Mouse (Mus musculus) left cerebral cortex, adult 2 months (tissue): ENCODE data around the gene Fgf8. TPM values are rescaled to one million over a fixed set of nuclear protein-coding genes. Genes with fewer than 3 reads are reported as not detected.

Experiments
- DNase-seq, 2 experiments: peaks; one replicate each; pipeline ENCODE4 v3.0.0; 2021 to 2022; ENCODE audit warnings: low spot score in 2 of 2, mixed read lengths in 1 of 2; ENCODE audit errors: extremely low spot score in 1 of 2
- H3K27ac ChIP-seq: fragments of 200-600 bp; 2 replicates; pipeline ENCODE4 v1.8.1; 2022
- H3K4me3 ChIP-seq: fragments of 200-600 bp; 2 replicates; pipeline ENCODE4 v1.8.1; 2022
- CTCF ChIP-seq: fragments of 200-600 bp; IDR thresholded peaks from 2 replicates; pipeline ENCODE4 v1.8.1; 2022; ENCODE audit warnings: antibody characterized with exemption, mild to moderate bottlenecking, moderate library complexity
- intact Hi-C: fragments of 180-260 bp; cut with DNase I; formaldehyde crosslinking; loops from one replicate; pipeline ENCODE4 v1.15.1; 2025
- total RNA-seq, 2 experiments: library from RNA; stranded (reverse); gene quantifications; 2 replicates each; pipeline ENCODE4 v1.2.3; 2021

Fgf8 gene
- total RNA-seq, 2 experiments from 2014 or later: not detected

DNA sequence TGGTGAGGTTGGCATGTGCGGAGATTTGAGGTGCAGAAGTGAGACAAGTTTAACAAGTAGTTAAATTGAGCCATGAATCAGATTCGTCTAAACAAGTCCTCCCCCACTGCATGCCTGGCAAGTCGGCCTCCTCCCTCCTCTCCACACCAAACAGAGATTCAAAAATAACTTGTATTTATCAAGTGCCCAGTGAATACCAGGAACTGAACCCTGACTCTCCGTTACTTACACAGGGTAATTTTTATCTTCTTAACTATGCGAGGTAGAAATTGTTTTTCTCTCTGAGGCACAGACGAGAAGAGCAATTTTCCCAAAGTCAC lies 46.5 kb downstream of the Fgf8 start:
- intact Hi-C loops: no loop called here
- DNase-seq: no peak
- H3K4me3 ChIP-seq: no peak overlapping the region
- H3K27ac ChIP-seq: no peak overlapping the region
- no peak for TF ChIP-seq CTCF

DNA sequence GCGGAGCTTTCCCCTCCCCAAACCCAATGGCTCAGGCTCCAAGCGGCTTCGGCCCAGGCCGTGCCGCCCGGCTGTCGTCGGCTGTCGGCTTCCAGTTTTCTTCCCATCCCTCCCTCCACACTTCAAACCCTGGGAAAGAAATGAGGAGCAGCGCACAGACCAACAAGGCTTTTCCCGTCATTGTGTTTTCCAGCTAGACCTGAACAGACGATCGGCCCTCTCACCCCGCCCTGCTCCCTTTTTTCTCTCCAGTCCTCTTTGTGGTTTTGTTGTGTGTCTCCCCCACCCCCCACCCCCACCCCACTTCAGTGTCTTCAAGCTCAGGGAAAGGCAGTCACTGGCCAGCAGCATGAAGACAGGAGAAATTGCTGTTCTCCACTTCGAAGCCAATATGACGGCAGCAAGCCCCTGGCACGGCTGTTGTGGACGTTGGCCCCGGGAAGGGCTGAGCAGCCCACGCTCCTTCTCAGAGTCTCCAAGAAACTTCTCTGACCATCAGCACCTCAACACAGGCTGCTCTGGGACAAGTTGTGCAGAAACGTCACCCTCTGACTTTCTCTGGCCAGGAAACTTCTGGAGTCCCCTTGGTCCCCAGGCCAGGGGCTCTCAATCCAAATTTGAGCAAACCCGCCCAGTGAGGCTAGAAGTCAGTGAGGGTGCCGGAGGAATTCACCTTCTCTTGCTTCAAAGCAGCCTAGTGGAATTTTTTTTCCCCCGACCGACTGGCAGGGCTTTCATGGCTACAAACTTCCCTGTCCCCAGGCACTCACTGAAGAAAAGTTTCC lies 47.0 kb downstream of the Fgf8 start:
- intact Hi-C loops: no loop called here
- Histone ChIP-seq H3K4me3 (no peak overlapping the region), H3K27ac (no peak overlapping the region)
- no peak for DNase-seq
- no peak for TF ChIP-seq CTCF

- Histone ChIP-seq H3K4me3 (no peak overlapping the region), H3K27ac (no peak overlapping the region)
- DNase-seq: no peak
- no peak; the same call in 1 of the 2 replicates for TF ChIP-seq CTCF
- intact Hi-C loops: no loop called here
Measured at GRCm38 (mm10) chr19:45694056-45694455, 48.7 kb downstream of the Fgf8 start.

- TF ChIP-seq CTCF: no peak
- H3K27ac ChIP-seq: no peak overlapping the region
- intact Hi-C loops: no loop called here
- DNase-seq: peak; percentile 14 to 32
- H3K4me3 ChIP-seq: no peak overlapping the region
Measured at GRCm38 (mm10) chr19:45692211-45692610, 50.5 kb downstream of the Fgf8 start.

- Histone ChIP-seq H3K27ac (no peak overlapping the region), H3K4me3 (no peak overlapping the region)
- no peak for TF ChIP-seq CTCF
- no peak for DNase-seq
- intact Hi-C loops: no loop called here
Measured at GRCm38 (mm10) chr19:45691001-45691535, 51.6 kb downstream of the Fgf8 start.

GRCm38 (mm10) chr19:45687001-45687400 lies 55.7 kb downstream of the Fgf8 start:
- intact Hi-C loops: no loop called here
- no peak for TF ChIP-seq CTCF

More at GRCm38 (mm10) chr19:45687001-45687400, 55.7 kb downstream of the Fgf8 start:
- no peak overlapping the region for H3K4me3 ChIP-seq
- DNase-seq: no peak
- H3K27ac ChIP-seq: no peak overlapping the region

Other genes with a start within 250 kb of the Fgf8 start
- 10 to 100 TPM in 1 of 2 experiments, 1 to 10 TPM in 1; 9.7 to 10.3 TPM for gene Poll, start 182.4 kb downstream of the Fgf8 start, total RNA-seq
- gene Gm17018, start 182.3 kb downstream of the Fgf8 start, total RNA-seq: 10 to 100 TPM; 76.2 to 79.1 TPM
- 10 to 100 TPM; 41.2 to 41.7 TPM for gene Fbxw4, start 82.6 kb downstream of the Fgf8 start, total RNA-seq
- gene Npm3, start 6.7 kb upstream of the Fgf8 start, total RNA-seq: 1 to 10 TPM; 4.1 to 6.8 TPM
- 100 to 1,000 TPM; 164 to 176 TPM for gene Mgea5, start 40.9 kb upstream of the Fgf8 start, total RNA-seq
- 100 to 1,000 TPM; 142 to 170 TPM for gene Kcnip2, start 73.1 kb upstream of the Fgf8 start, total RNA-seq